Mouse (Mus musculus) embryonic stem cell, embryonic (primary cell): Measurements from ENCODE around the gene Ddx39.

Experiments
- CTCF ChIA-PET, 4 experiments: fragments of 300-600 bp in 2 of 4; fragments of 350-600 bp in 2 of 4; sonication (Branson Sonifier 250); formaldehyde crosslinking; loops; one replicate each; lab custom pipeline; 2022; ENCODE audit warnings: inconsistent platforms in 2 of 4; lab: Charles Lee
- POLR2A ChIA-PET, 4 experiments: fragments of 300-600 bp in 2 of 4; fragments of 350-600 bp in 2 of 4; sonication (Branson Sonifier 250); formaldehyde crosslinking; loops; one replicate each; lab custom pipeline; 2022; ENCODE audit warnings: antibody characterized with exemption in 4 of 4, inconsistent platforms in 1 of 4; lab: Charles Lee

Ddx39 gene

DNA sequence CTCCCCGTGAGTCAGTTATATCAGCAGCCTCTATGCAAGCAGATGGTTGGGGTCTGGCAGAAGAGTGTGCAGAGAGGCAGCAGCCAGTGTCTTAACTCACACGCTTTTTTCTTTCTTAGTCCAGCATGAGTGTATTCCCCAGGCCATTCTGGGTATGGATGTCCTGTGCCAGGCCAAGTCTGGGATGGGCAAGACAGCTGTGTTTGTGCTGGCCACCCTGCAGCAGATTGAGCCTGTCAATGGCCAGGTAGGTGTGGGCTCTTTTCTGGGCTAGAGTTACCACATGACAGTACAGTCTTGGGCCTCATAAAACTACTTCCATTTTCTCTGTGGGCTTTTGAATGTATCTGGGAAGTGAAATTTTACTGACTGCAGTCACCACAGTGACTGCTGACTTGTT, 4.7 kb downstream of the Ddx39 start:
- POLR2A ChIA-PET: interaction anchor here in 2 of 4 experiments (0.5 to 16.8 kb wide), 16 partner anchors 7 to 277 kb away, joined by 3 to 175 read pairs (median 4); partner anchors contain the start of genes Adgre5 (in 1 of the 2), Asf1b (in 1 of the 2) and Gm10644 (in 1 of the 2)

GRCm38 (mm10) chr8:83721405-83722025, 6.5 kb downstream of the Ddx39 start:
- POLR2A ChIA-PET: interaction anchor here (0.6 to 16.8 kb wide), 32 partner anchors 9 to 1486 kb away, joined by 3 to 175 read pairs (median 4); partner anchors contain the start of genes Adgre5 (in 2 of the 4), Asf1b (in 1 of the 4), Gipc1 (in 1 of the 4) and Gm10644 (in 1 of the 4)

More for the DNA sequence above, 4.7 kb downstream of the Ddx39 start:
- CTCF ChIA-PET: no interaction called here

DNA sequence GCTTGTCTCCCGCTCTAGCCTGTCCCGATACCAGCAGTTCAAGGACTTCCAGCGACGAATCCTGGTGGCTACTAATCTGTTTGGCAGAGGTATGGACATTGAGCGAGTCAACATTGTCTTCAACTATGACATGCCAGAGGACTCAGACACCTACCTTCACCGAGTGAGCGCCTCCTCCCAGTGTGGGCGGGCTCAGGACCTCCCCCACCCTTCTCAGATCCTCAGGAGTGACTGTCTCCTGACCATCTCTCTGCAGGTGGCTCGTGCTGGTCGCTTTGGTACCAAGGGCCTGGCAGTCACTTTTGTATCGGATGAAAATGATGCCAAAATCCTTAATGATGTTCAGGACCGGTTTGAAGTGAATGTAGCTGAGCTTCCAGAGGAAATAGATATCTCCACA, 7.7 kb downstream of the Ddx39 start:
- POLR2A ChIA-PET: interaction anchor here (0.8 to 16.8 kb wide), 15 partner anchors 8 to 232 kb away, joined by 3 to 175 read pairs (median 5); partner anchors contain the start of genes Adgre5 (in 1 of the 4), Asf1b (in 1 of the 4), Gipc1 (in 1 of the 4) and Gm10644 (in 1 of the 4)
- CTCF ChIA-PET: interaction anchor here in 3 of 4 experiments (0.7 to 2.1 kb wide), 6 partner anchors 16 to 232 kb away, joined by 3 to 9 read pairs (median 4); partner anchors contain the start of genes Asf1b (in 1 of the 3) and Gm10644 (in 1 of the 3)

More at GRCm38 (mm10) chr8:83721405-83722025, 6.5 kb downstream of the Ddx39 start:
- CTCF ChIA-PET: interaction anchor here in 2 of 4 experiments (0.6 to 2.0 kb wide), 6 partner anchors 11 to 234 kb away, joined by 3 to 9 read pairs (median 4); partner anchors contain the start of genes Asf1b (in 1 of the 2) and Gm10644 (in 1 of the 2)

DNA sequence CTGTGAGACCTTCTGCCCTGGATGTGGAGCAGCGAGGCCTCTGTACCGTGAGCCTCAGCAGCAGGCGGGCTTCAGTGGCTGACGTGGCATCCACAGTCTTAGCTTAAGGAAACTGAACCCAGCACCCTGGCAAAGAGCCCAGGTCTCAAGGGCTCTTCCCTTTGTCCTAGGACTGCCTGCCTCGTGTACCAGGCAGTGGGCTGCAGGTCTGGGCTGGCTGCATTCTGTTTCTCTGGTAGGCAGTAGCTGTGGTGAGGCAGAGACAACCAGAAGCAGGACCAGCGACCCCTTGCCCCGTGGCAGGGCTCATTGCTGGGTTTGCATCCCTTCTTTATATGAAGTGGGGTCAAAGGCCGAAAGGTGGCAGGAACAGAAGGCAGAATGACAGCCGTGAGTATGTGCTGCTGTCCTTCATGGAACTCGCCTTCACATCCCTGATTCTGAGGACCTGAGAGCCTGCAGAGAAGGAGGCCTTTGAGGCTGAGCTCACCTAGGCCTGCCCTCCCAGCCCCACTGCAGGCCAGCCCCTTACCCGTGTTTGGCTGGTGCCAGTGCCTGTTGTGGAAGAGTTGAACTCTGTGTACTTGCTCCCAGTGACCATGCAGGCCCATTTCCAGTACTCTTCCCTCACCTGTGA, 8.6 kb downstream of the Ddx39 start:
- ChIA-PET POLR2A (interaction anchor here in 3 of 4 experiments (0.9 to 16.8 kb wide), 24 partner anchors 10 to 232 kb away, joined by 3 to 175 read pairs (median 8); partner anchors contain the start of genes Adgre5 (in 2 of the 3), Asf1b (in 2 of the 3), Ddx39 (in 2 of the 3) and Gm10644 (in 2 of the 3)), CTCF (interaction anchor here (0.6 to 3.1 kb wide), 12 partner anchors 10 to 243 kb away, joined by 3 to 23 read pairs (median 6); partner anchors contain the start of genes Asf1b (in 1 of the 4) and Gm10644 (in 1 of the 4))

DNA sequence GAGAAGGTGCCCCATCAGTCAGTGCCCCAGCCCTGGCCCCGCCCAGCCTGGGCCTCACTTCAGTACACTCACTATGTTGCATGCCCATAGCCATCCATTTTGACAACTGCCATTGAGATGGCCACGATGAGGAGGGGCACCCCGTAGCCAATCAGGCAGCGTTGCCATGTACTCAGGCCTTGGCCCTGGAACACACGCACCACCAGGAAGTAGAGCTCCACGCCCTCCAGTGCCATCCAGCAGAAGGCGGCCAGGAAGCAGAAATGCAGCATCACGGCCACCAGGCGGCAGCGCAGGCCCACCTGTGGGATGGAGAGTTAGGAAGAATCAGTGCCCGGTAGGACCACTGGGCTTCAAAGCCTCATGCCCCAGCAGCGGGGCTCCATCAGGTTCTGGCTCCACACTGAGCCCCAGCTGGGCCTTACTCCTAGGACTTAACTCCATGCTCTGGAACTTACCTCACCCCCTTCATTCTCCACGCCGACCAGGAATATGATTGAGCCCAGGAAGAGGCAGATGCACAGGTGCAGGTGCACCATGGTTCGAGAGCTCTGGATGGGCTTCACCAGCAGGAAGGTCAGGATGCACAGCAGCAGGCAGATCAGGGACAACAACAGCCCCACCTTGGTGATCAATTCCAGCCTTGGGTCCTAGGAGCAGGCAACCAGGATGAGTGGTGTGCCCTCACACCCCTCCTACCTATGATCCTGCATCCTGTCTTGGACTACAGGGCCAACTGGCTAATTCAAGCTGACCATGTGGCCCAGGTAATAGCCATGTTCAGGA, 9.9 kb downstream of the Ddx39 start:
- ChIA-PET CTCF (interaction anchor here (0.5 to 3.1 kb wide), 44 partner anchors 8 to 878 kb away, joined by 3 to 23 read pairs (median 4); partner anchors contain the start of genes Asf1b (in 3 of the 4), Ddx39 (in 3 of the 4) and Gm10644 (in 2 of the 4)), POLR2A (interaction anchor here (0.5 to 16.8 kb wide), 65 partner anchors 8 to 465 kb away, joined by 3 to 175 read pairs (median 4); partner anchors contain the start of genes Ddx39 (in 4 of the 4), Adgre5 (in 3 of the 4), Asf1b (in 3 of the 4) and Gm10644 (in 3 of the 4))

- CTCF ChIA-PET: interaction anchor here (0.7 to 3.1 kb wide), 17 partner anchors 8 to 285 kb away, joined by 3 to 23 read pairs (median 6); partner anchors contain the start of genes Asf1b (in 1 of the 4) and Gm10644 (in 1 of the 4)
- POLR2A ChIA-PET: interaction anchor here (0.5 to 16.8 kb wide), 39 partner anchors 7 to 465 kb away, joined by 3 to 175 read pairs (median 4); partner anchors contain the start of genes Ddx39 (in 4 of the 4), Asf1b (in 3 of the 4), Gm10644 (in 3 of the 4) and Adgre5 (in 2 of the 4)
Measured at GRCm38 (mm10) chr8:83725521-83726102, 10.6 kb downstream of the Ddx39 start.

GRCm38 (mm10) chr8:83729009-83729807, 14.2 kb downstream of the Ddx39 start:
- CTCF ChIA-PET: interaction anchor here in 2 of 4 experiments (0.7 to 1.8 kb wide), 5 partner anchors 9 to 164 kb away, joined by 3 to 5 read pairs (median 3); no protein-coding TSS in a partner anchor
- POLR2A ChIA-PET: interaction anchor here in 3 of 4 experiments (0.6 to 16.8 kb wide), 9 partner anchors 9 to 77 kb away, joined by 3 to 175 read pairs (median 5); partner anchors contain the start of genes Adgre5 (in 1 of the 3), Ddx39 (in 1 of the 3) and Gipc1 (in 1 of the 3)

DNA sequence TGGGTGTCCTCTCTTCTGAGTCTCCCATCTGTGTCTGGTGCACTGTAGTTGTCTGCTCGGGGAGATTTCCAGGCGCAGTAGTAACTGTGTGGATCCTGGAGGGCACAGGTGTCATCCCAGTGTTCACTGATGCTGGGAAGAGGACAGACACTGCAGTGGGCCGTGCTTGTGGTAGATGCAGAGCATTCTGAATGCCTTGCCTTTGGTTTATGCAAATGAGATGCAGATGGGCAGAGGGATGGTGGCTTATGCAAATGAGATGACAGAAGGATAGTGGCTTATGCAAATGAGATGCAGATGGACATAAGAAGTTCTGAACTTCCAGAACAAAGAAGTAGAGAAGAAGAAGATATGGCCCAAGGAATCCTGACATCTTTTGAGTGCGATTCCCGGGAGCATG, 16.9 kb downstream of the Ddx39 start:
- ChIA-PET POLR2A (interaction anchor here in 3 of 4 experiments (0.8 to 16.8 kb wide), 5 partner anchors 9 to 45 kb away, joined by 3 to 175 read pairs (median 3); partner anchors contain the start of gene Adgre5 (in 3 of the 3)), CTCF (interaction anchor here in 2 of 4 experiments (1.0 to 1.3 kb wide), 2 partner anchors 9 to 10 kb away, joined by 3 to 4 read pairs; partner anchors contain the start of gene Adgre5 (in 1 of the 2))

DNA sequence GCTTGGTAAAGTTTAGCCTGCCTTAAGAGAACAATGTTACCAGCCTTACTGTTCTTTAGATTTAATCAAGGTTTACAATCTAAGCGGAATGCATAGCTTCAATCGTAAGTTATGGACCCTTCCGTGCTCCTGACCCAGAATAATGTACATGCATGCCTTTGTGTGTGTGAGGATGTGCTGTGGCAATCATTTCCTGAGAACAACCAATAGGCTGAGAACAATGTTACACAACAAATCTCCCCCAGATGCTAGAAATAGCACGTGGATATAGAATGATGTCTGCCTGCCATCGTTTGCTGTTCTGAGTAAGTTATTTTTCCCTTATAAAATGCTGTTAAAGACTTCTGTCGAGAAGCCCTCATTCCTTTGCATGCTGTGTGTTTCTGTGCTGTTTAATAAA, 17.9 kb downstream of the Ddx39 start:
- POLR2A ChIA-PET: interaction anchor here (0.6 to 16.8 kb wide), 16 partner anchors 7 to 191 kb away, joined by 3 to 175 read pairs (median 4); partner anchors contain the start of genes Adgre5 (in 2 of the 4) and Ddx39 (in 2 of the 4)
- CTCF ChIA-PET: interaction anchor here in 3 of 4 experiments (1.2 to 1.9 kb wide), 4 partner anchors 9 to 222 kb away, joined by 3 to 5 read pairs (median 4); partner anchors contain the start of genes Asf1b (in 1 of the 3) and Gm10644 (in 1 of the 3)

DNA sequence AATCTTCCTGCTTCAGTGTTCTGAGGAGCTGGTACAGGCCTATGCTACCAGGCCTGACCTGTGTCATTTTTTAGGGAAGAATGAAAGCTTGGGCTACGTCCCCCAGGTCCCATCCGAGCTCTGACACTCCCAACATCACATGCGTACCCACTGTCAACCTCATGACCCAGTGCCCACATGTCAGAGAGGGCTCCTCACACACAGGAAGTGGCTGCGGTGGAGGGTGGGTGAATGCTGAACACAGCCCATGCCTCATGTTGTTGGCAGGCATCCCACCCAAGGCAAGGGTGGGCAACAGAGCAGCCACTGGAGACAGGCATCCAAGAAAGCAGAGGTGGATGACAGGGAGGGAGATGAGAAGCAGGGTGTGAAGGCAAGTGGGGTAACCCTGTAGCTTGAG, 21.7 kb downstream of the Ddx39 start:
- POLR2A ChIA-PET: interaction anchor here in 3 of 4 experiments (0.6 to 8.6 kb wide), 10 partner anchors 9 to 266 kb away, joined by 3 to 175 read pairs (median 4); partner anchors contain the start of genes Asf1b (in 2 of the 3), Gm10644 (in 2 of the 3) and Ddx39 (in 1 of the 3)
- CTCF ChIA-PET: interaction anchor here in 3 of 4 experiments (0.9 to 1.7 kb wide), 4 partner anchors 11 to 46 kb away, joined by 3 to 6 read pairs (median 6); no protein-coding TSS in a partner anchor

DNA sequence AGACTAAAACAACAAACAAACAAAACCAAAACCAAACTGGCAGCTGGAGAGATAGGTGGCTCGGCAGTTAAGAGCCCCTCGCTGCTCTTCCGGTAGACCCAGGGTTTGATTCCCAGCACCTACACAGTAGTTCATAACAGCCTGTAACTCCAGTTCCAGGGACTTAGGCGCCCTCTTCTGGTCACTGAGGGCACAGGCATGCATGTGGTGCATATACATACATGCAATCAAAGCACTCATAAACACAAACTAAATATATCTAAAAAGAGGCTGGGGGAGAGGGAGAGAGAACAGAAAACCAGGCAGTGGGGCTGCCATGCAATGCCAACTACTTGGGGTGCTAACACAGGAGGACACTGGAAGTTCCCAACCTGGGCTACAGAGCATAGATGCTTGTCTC, 22.4 kb downstream of the Ddx39 start:
- CTCF ChIA-PET: interaction anchor here in 3 of 4 experiments (0.6 to 3.0 kb wide), 11 partner anchors 8 to 218 kb away, joined by 3 to 15 read pairs (median 4); partner anchors contain the start of genes Asf1b (in 1 of the 3) and Gm10644 (in 1 of the 3)
- POLR2A ChIA-PET: interaction anchor here in 3 of 4 experiments (0.6 to 8.6 kb wide), 19 partner anchors 8 to 265 kb away, joined by 3 to 175 read pairs (median 6); partner anchors contain the start of genes Ddx39 (in 2 of the 3), Asf1b (in 1 of the 3), Dnajb1 (in 1 of the 3) and Gm10644 (in 1 of the 3)

- ChIA-PET POLR2A (interaction anchor here (0.6 to 8.6 kb wide), 32 partner anchors 8 to 265 kb away, joined by 3 to 175 read pairs (median 7); partner anchors contain the start of genes Asf1b (in 3 of the 4), Ddx39 (in 3 of the 4), Gm10644 (in 3 of the 4) and Dnajb1 (in 1 of the 4)), CTCF (interaction anchor here in 3 of 4 experiments (0.6 to 3.0 kb wide), 13 partner anchors 9 to 217 kb away, joined by 3 to 15 read pairs (median 4); partner anchors contain the start of genes Asf1b (in 1 of the 3) and Gm10644 (in 1 of the 3))
Measured at GRCm38 (mm10) chr8:83737852-83738562, 23.0 kb downstream of the Ddx39 start.

DNA sequence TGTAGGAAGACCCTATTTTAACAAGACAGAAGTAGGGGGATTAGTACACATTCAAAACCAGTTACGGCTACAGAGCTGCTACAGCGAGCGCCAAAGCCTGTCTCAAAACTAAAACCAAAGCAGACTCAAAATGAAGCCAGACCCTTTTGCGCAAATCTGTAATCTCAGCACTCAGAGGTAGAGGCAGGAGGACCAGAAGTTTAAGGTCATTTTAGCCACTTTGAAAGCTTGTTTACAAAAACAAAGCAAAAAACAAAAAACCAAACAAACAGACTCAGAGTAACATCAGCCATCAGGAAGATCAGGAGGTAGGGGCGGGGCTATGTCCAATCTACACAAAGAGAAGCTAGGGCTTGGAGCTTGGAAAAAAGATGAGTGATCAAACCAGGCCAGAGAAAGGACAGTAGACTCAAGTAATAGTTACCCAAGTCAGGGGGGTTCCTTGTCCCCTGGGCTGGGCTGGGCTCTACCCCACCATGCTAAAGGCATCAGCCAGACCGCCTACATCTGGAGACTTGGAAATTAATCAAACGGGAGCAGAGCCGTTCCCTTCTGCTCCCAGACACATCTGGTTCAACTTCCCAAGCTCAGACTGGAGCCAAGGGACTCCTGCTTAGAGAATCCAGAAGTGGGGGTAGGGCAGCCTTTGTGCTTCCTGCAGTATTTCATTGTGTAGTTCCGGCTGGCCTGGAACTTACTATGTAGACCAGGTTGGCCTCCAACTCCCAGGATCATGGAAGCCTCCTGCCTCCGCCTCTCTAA, 24.2 kb downstream of the Ddx39 start:
- CTCF ChIA-PET: interaction anchor here in 3 of 4 experiments (0.8 to 3.0 kb wide), 14 partner anchors 8 to 216 kb away, joined by 3 to 15 read pairs (median 4); partner anchors contain the start of genes Gm10644 (in 2 of the 3) and Asf1b (in 1 of the 3)
- POLR2A ChIA-PET: interaction anchor here (0.6 to 8.6 kb wide), 77 partner anchors 8 to 366 kb away, joined by 3 to 175 read pairs (median 4); partner anchors contain the start of genes Ddx39 (in 4 of the 4), Asf1b (in 3 of the 4), Gm10644 (in 3 of the 4) and Dnajb1 (in 2 of the 4)
